Mouse (Mus musculus) gastrocnemius, adult 8-10 months (tissue): ENCODE measurements around the gene Psmb6. TPM values are rescaled to one million over a fixed set of nuclear protein-coding genes. Genes with fewer than 3 reads are reported as not detected.
"Not testable (repeated sequence)": the region's sequence is repeated elsewhere in the genome, so short reads cannot be mapped to it uniquely, and the experiment has no call there.

Source experiments
- DNase-seq, 2 experiments: peaks; one replicate each; pipeline ENCODE4 v3.0.0; 2022; ENCODE audit warnings: low spot score in 2 of 2
- total RNA-seq, 4 experiments: library from RNA; stranded (reverse); gene quantifications; 2 replicates each; pipeline ENCODE4 v1.2.4; 2022

The Psmb6 gene
- total RNA-seq, 4 experiments from 2014 or later = 258 to 280 (median 265) TPM

DNA sequence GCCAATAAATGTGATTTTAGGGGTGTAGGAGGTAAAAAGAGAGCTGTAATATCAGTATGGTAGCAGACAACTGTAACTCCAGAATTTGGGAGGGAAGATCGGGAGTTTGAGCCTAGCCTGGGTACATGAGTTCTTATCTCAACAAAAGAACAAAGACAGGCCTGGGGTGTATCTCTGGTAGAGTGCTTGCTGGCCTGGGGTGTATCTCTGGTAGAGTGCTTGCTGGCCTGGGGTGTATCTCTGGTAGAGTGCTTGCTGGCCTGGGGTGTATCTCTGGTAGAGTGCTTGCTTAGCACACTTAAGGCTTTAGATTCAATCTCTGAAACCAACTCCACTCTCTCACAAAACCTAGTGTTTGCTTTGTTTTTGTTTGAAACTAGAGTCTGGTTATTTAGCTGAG, 45.4 kb downstream of the Psmb6 start:
- DNase-seq = not testable (repeated sequence)

DNA sequence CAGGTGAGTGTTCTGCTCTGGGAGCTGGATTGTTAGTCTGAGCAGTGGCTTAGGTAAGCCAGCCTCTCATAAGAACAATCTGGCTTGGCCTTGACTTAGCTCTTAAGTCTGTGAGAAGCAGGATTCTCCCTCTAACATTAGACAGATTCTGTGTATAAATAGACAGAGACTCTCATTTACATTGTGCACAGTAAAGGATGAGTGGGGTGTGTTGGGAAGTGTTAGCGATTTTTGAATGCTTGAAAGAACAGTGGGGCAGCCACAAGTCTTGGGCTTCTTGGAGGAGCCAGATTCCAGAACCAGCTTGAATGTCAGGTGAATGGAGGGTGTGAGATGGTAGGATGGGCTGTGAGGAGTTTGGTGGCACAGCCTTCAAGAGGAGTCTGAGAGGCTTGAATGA, 46.5 kb downstream of the Psmb6 start:
- DNase-seq = no peak

DNA sequence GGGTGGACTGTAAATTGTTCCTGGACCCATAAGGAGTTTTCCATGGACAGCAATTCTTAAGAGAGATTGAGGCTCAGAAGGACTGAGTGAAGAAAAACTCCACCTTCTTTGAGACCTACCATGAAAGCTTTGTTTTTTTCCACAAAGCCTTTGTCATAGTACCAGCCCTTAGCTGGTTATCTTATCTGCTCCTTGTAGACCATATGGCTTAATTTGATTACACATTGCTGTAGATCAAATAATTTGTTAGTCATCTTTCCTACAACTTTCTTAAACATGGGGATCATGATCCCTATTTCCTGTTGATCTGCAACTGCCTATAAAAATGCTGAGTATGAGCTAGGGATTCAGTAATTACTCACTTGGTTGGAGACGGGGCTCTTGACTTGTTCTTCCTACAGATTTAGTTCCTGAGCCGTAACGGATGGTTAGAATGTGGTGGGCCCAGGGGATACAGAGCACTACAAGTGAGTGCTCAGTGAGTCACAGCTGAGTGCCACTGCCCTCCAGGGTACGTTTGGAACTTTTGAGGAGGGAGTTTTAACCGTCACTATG, 47.3 kb downstream of the Psmb6 start:
- no peak for DNase-seq

DNA sequence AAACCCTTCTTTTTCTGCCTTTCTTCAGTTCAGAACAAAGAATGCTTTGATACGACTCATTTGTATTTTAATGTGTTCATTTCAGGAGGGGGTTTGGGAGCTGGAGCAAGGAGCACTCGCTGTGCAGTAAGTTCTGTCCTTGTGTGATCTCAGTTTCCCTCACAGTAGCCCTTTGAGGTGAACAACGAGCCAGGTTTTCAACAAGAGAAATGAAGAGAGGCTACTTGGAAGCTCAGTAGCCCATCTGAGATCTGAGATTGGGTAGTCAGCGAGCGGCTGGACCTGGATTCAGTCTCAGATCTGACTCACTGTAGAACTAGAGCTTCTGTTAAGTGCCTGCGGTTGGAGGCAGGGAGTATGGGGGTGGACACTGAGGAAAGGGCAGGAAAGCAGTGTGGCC, 48.7 kb downstream of the Psmb6 start:
- DNase-seq = no peak

DNA sequence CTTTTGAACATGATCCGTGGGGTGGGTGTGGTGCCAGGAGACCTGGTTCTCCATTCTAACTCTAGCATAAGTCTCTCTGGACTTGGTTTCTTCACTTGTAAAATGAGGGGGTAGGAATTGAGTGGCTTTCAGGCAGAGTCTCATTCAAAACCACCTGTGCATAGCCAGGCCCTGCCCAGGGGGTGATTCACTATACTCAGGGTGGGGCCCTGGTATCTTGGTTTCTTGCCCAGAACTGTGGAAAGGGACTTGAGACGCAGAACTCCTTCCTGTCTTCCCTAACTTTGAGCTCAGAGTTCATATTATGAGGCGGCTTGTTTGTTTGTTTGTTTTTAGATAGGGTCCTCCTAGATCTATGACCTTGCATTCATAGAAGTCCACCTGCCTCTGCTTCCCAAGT, 52.0 kb downstream of the Psmb6 start:
- DNase-seq = no peak

Other genes with a start within 250 kb of the Psmb6 start
- under 1 TPM in 1 of 4 experiments, not detected in 3; 0.11 TPM for gene Alox12e, start 202.7 kb upstream of the Psmb6 start, total RNA-seq
- gene Alox15, start 173.3 kb upstream of the Psmb6 start, total RNA-seq = under 1 TPM in 2 of 4 experiments, not detected in 2; 0.11 TPM
- gene Pelp1, start 115.3 kb upstream of the Psmb6 start, total RNA-seq = 10 to 100 TPM; 19.6 to 23.3 (median 20.6) TPM
- gene Arrb2, start 92.7 kb upstream of the Psmb6 start, total RNA-seq = 1 to 10 TPM; 5.9 to 9.2 (median 7.4) TPM
- gene Med11, start 73.4 kb upstream of the Psmb6 start, total RNA-seq = 1 to 10 TPM; 4.1 to 5.3 (median 4.6) TPM
- gene Zmynd15, start 65.9 kb upstream of the Psmb6 start, total RNA-seq = under 1 TPM in 3 of 4 experiments, not detected in 1; 0.10 to 0.48 (median 0.31) TPM
- gene Cxcl16, start 65.4 kb upstream of the Psmb6 start, total RNA-seq = under 1 TPM; 0.54 to 0.75 (median 0.63) TPM
- not detected for gene Tm4sf5, start 20.1 kb upstream of the Psmb6 start, total RNA-seq
- not detected for gene Vmo1, start 10.8 kb upstream of the Psmb6 start, total RNA-seq
- gene Gltpd2, start 6.2 kb upstream of the Psmb6 start, total RNA-seq = not detected
- not detected for gene Gm40193, start 7.6 kb downstream of the Psmb6 start, total RNA-seq
- 10 to 100 TPM; 15.3 to 17.8 (median 15.4) TPM for gene Pld2, start 14.7 kb downstream of the Psmb6 start, total RNA-seq
- 10 to 100 TPM; 32.5 to 38.7 (median 33.7) TPM for gene Mink1, start 37.5 kb downstream of the Psmb6 start, total RNA-seq
- not detected for gene 4930544D05Rik, start 90.5 kb downstream of the Psmb6 start, total RNA-seq
- gene Chrne, start 93.8 kb downstream of the Psmb6 start, total RNA-seq = 10 to 100 TPM; 11.2 to 20.5 (median 14.7) TPM
- not detected for gene Gp1ba, start 113.8 kb downstream of the Psmb6 start, total RNA-seq
- 10 to 100 TPM; 34.9 to 41.1 (median 38.1) TPM for gene Rnf167, start 121.9 kb downstream of the Psmb6 start, total RNA-seq
- gene Slc25a11, start 122.1 kb downstream of the Psmb6 start, total RNA-seq = 100 to 1,000 TPM; 276 to 326 (median 293) TPM
- gene Pfn1, start 129.3 kb downstream of the Psmb6 start, total RNA-seq = 100 to 1,000 TPM; 218 to 265 (median 251) TPM
- 1,000 to 10,000 TPM; 7,027 to 9,270 (median 7,380) TPM for gene Eno3, start 131.8 kb downstream of the Psmb6 start, total RNA-seq
- gene Spag7, start 144.0 kb downstream of the Psmb6 start, total RNA-seq = 10 to 100 TPM; 77.0 to 99.5 (median 81.7) TPM
- gene Camta2, start 162.7 kb downstream of the Psmb6 start, total RNA-seq = 10 to 100 TPM; 35.2 to 43.1 (median 39.3) TPM
- gene Inca1, start 174.8 kb downstream of the Psmb6 start, total RNA-seq = 1 to 10 TPM; 4.1 to 5.6 (median 4.3) TPM
- 100 to 1,000 TPM; 605 to 698 (median 679) TPM for gene Kif1c, start 175.2 kb downstream of the Psmb6 start, total RNA-seq
- 10 to 100 TPM; 12.5 to 14.8 (median 13.5) TPM for gene Zfp3, start 238.8 kb downstream of the Psmb6 start, total RNA-seq